Mouse (Mus musculus): ENCODE measurements around the gene Zfp935. TPM values are rescaled to one million over a fixed set of nuclear protein-coding genes. Genes with fewer than 3 reads are reported as not detected.

Gene Zfp935
- not detected for polyA plus RNA-seq (2017; shearing (Covaris generic))

GRCm38 (mm10) chr13:62558189-62559110, at the start of gene Zfp935:
Gene Zfp935, minus strand, starts transcription at chr13:62558511.

GRCm38 (mm10) chr13:62571099-62571498, 12.8 kb upstream of the Zfp935 start, which contains the start of gene Zfp934:
Gene Zfp934, minus strand, starts transcription at chr13:62571199.

GRCm38 (mm10) chr13:62466424-62467334, 91.6 kb downstream of the Zfp935 start, which contains the start of gene Gm49359:
Gene Gm49359, minus strand, starts transcription at chr13:62466832.

Other genes starting within 250 kb of the Zfp935 start
- 0.61 TPM for gene Gm3604, start 175.3 kb downstream of the Zfp935 start, polyA plus RNA-seq (2017; shearing (Covaris generic))
- gene Gm49359, start 91.7 kb downstream of the Zfp935 start, polyA plus RNA-seq (2017; shearing (Covaris generic)), result 3.4 TPM
- gene Zfp934, start 12.7 kb upstream of the Zfp935 start, polyA plus RNA-seq (2017; shearing (Covaris generic)), result 3.2 TPM
- 0.52 TPM for gene 6720489N17Rik, start 65.7 kb upstream of the Zfp935 start, polyA plus RNA-seq (2017; shearing (Covaris generic))
- 6.3 TPM for gene Platr25, start 202.2 kb upstream of the Zfp935 start, polyA plus RNA-seq (2017; shearing (Covaris generic))
- 2.3 TPM for gene Gm5141, start 227.3 kb upstream of the Zfp935 start, polyA plus RNA-seq (2017; shearing (Covaris generic))